Mouse (Mus musculus) hindbrain, embryonic 12.5 days (tissue): ENCODE measurements around the gene Rnf222. TPM values are rescaled to one million over a fixed set of nuclear protein-coding genes. Genes with fewer than 3 reads are reported as not detected.

Experiments used
- ATAC-seq: fragments of 200-750 bp; cut with Nextera tagmentation; 2 replicates; pipeline ENCODE4 v1.8.0; 2017; ENCODE audit warnings: moderate TSS enrichment; ENCODE audit not compliant: low FRiP score
- H3K27ac ChIP-seq: fragments of 300-500 bp; sonication (generic); 2 replicates; pipeline ENCODE4 v1.5.1; 2016; ENCODE audit warnings: mild to moderate bottlenecking
- H3K27me3 ChIP-seq: fragments of 300-500 bp; sonication (generic); 2 replicates; pipeline ENCODE4 v1.6.1; 2016; ENCODE audit warnings: mild to moderate bottlenecking
- H3K36me3 ChIP-seq: fragments of 300-500 bp; sonication (generic); 2 replicates; pipeline ENCODE4 v1.6.1; 2016; ENCODE audit warnings: mild to moderate bottlenecking
- H3K4me1 ChIP-seq: fragments of 300-500 bp; sonication (generic); 2 replicates; pipeline ENCODE4 v1.6.1; 2016
- H3K4me2 ChIP-seq: fragments of 300-500 bp; sonication (generic); replicated peaks from 2 replicates; pipeline ENCODE4 v1.6.1; 2016; ENCODE audit warnings: mild to moderate bottlenecking
- H3K4me3 ChIP-seq: fragments of 300-500 bp; sonication (generic); 2 replicates; pipeline ENCODE4 v1.5.1; 2016; ENCODE audit warnings: mild to moderate bottlenecking
- H3K9ac ChIP-seq: fragments of 300-500 bp; sonication (generic); 2 replicates; pipeline ENCODE4 v1.6.1; 2016; ENCODE audit warnings: mild to moderate bottlenecking, moderate library complexity
- H3K9me3 ChIP-seq: fragments of 300-500 bp; sonication (generic); replicated peaks from 2 replicates; pipeline ENCODE4 v1.6.1; 2016; ENCODE audit warnings: mild to moderate bottlenecking
- WGBS: fragments of 180-500 bp; shearing (Covaris S2); methylation state at CpG from one replicate; pipeline ENCODE4 v1.1.7; 2016; 5-methylcytosine and 5-hydroxymethylcytosine counted together
- polyA plus RNA-seq: library from polyadenylated mRNA; unstranded; fragments of >200 nt; fragmentation: Nextera tagmentation; extraction: Ambion mirVana; gene quantifications from 2 replicates; pipeline ENCODE4 v1.2.1, GENCODE M21; 2016

Gene Rnf222
- polyA plus RNA-seq, 1 experiment from 2014 or later = not detected

DNA sequence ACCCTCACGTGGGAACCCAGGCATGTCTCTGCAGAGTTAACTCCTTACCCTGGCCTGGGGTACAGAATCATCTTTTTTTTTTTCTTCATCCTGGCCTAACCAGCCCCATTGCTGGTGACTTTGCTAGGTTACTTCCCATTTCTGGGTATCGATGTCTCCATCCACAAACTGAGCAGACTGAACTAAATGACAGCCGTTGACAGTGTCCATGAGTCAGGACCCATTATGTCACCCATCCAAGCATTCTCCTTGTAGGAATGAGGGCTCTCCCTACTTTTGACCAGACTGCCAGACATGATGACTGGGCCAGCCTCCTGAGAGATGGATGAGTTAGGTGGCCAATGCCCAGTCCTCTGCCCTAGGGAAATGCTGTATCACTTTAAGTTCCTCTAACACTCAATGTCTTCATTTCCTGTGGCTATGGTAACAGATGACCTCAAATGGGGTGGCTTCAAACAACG is 24.7 kb upstream of the Rnf222 start:
- ATAC-seq = no peak
- 75% methylated on average over 4 of the region's 4 CpGs for WGBS
- Histone ChIP-seq H3K27me3 (no peaks in the 10 kb centered on the region), H3K9me3 (no peaks in the 10 kb centered on the region), H3K4me3 (no peak overlapping the region), H3K27ac (no peak overlapping the region), H3K4me2 (no peak overlapping the region), H3K36me3 (no peaks in the 10 kb centered on the region), H3K9ac (no peak overlapping the region), H3K4me1 (no peaks in the 10 kb centered on the region)

GRCm38 (mm10) chr11:68864544-68865189 is 23.7 kb upstream of the Rnf222 start:
- Histone ChIP-seq H3K27me3 (no peaks in the 10 kb centered on the region), H3K36me3 (no peaks in the 10 kb centered on the region), H3K9me3 (no peaks in the 10 kb centered on the region), H3K4me3 (no peak overlapping the region), H3K4me2 (no peak overlapping the region), H3K4me1 (no peaks in the 10 kb centered on the region), H3K27ac (no peak overlapping the region), H3K9ac (no peak overlapping the region)
- 65% methylated on average over 9 of the region's 9 CpGs for WGBS
- ATAC-seq = no peak

DNA sequence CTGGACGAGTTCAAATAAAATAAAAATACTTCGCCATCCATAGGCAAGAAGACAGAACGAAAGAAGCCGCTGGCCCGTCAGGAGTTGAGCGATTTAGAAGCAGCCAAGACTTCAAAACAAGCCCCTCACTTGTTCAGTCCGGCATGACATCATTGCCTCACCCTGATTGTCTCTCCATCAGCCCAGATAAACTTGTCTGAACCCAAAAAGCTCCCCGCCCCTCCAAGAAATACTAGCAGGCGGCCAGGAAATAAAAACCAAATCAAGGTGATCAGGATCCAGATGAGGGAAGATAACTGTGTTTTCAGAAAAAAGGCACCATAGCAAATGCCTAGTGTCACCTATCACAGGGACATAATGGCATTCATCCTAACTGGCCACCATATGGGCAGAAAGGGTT is 17.1 kb upstream of the Rnf222 start:
- no peaks in the 10 kb centered on the region for H3K36me3 ChIP-seq
- WGBS = 89% methylated on average over 9 of the region's 9 CpGs
- no peak overlapping the region for H3K9ac ChIP-seq
- no peak overlapping the region for H3K27ac ChIP-seq
- H3K4me3 ChIP-seq = no peak overlapping the region
- H3K4me1 ChIP-seq = no peaks in the 10 kb centered on the region
- H3K9me3 ChIP-seq = no peaks in the 10 kb centered on the region
- ATAC-seq = no peak
- H3K4me2 ChIP-seq = no peak overlapping the region
- H3K27me3 ChIP-seq = no peaks in the 10 kb centered on the region

- 68% methylated on average over 6 of the region's 6 CpGs for WGBS
- Histone ChIP-seq H3K9ac (no peak within 1 kb of the TSS), H3K9me3 (no peaks in the 10 kb centered on the region), H3K27me3 (no peaks in the 10 kb centered on the region), H3K36me3 (no peaks in the 10 kb centered on the region), H3K4me3 (no peak within 1 kb of the TSS), H3K4me1 (no peaks in the 10 kb centered on the region), H3K27ac (no peak within 1 kb of the TSS), H3K4me2 (no peak within 1 kb of the TSS)
- ATAC-seq = no peak
These were observed 16.6 kb upstream of the Rnf222 start, which contains the start of gene Ndel1 for GRCm38 (mm10) chr11:68871748-68872147. Gene Ndel1 (minus strand): TSS chr11:68871858.

DNA sequence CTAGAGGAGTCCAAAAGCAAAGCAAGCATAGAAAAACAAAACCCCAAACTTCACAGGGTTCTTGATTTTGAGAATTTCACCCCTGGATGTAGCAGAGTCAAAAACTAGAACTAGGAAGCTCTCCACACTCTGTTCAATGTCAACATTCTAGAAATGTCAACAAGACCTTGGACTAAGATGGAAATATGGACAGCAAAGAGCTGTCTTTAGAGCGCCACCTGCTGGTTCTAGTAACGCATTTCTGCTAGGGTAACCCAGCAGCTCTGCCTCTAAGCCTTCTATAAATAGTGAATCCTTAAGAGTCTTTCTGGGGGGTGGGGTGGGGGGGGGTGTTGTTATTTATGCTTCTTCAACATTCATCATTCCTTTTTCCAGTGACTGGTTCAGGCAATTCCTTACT is 13.5 kb upstream of the Rnf222 start:
- Histone ChIP-seq H3K9me3 (no peaks in the 10 kb centered on the region), H3K4me3 (no peak overlapping the region), H3K9ac (no peak overlapping the region), H3K27ac (no peak overlapping the region), H3K4me1 (no peaks in the 10 kb centered on the region), H3K4me2 (no peak overlapping the region), H3K27me3 (no peaks in the 10 kb centered on the region), H3K36me3 (no peaks in the 10 kb centered on the region)
- 0% methylated on average over 2 of the region's 2 CpGs for WGBS
- ATAC-seq = no peak

GRCm38 (mm10) chr11:68878811-68879210 is 9.5 kb upstream of the Rnf222 start:
- Histone ChIP-seq H3K27me3 (no peaks in the 10 kb centered on the region), H3K4me1 (no peaks in the 10 kb centered on the region), H3K36me3 (no peaks in the 10 kb centered on the region), H3K9me3 (no peaks in the 10 kb centered on the region), H3K27ac (no peak overlapping the region), H3K4me2 (no peak overlapping the region), H3K4me3 (no peak overlapping the region), H3K9ac (no peak overlapping the region)
- 90% methylated on average over 5 of the region's 5 CpGs for WGBS
- ATAC-seq = no peak

- no peak for ATAC-seq
- no peaks in the 10 kb centered on the region for H3K9me3 ChIP-seq
- H3K36me3 ChIP-seq = no peaks in the 10 kb centered on the region
- no peaks in the 10 kb centered on the region for H3K4me1 ChIP-seq
- no peak overlapping the region for H3K27ac ChIP-seq
- no peak overlapping the region for H3K4me2 ChIP-seq
- H3K27me3 ChIP-seq = no peaks in the 10 kb centered on the region
- no peak overlapping the region for H3K9ac ChIP-seq
- 31% methylated on average over 14 of the region's 14 CpGs for WGBS
- no peak overlapping the region for H3K4me3 ChIP-seq
These were observed 6.2 kb upstream of the Rnf222 start for GRCm38 (mm10) chr11:68882107-68882506.

DNA sequence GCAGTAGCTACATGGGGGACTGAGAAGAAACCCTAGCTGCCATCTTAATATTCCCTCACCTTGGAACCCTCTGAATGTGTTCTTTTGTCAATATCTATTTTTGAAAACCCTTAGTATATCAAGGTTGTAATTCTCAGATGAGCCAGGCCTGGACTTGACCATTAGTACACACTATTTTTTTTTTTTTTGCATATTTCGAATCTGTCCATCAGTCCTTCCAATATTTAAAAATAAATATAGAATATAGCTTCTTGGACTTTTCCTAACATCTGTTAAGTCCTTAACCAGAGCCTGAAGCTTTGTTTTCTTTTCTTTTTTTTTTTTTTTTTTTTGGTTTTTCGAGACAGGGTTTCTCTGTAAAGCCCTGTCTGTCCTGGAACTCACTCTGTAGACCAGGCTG is 4.5 kb upstream of the Rnf222 start:
- no peaks in the 10 kb centered on the region for H3K36me3 ChIP-seq
- H3K27ac ChIP-seq = no peak overlapping the region
- no peak overlapping the region for H3K4me3 ChIP-seq
- 76% methylated on average over 2 of the region's 2 CpGs for WGBS
- no peaks in the 10 kb centered on the region for H3K9me3 ChIP-seq
- no peak for ATAC-seq
- no peak overlapping the region for H3K9ac ChIP-seq
- no peak overlapping the region for H3K4me2 ChIP-seq
- no peaks in the 10 kb centered on the region for H3K27me3 ChIP-seq
- no peaks in the 10 kb centered on the region for H3K4me1 ChIP-seq

DNA sequence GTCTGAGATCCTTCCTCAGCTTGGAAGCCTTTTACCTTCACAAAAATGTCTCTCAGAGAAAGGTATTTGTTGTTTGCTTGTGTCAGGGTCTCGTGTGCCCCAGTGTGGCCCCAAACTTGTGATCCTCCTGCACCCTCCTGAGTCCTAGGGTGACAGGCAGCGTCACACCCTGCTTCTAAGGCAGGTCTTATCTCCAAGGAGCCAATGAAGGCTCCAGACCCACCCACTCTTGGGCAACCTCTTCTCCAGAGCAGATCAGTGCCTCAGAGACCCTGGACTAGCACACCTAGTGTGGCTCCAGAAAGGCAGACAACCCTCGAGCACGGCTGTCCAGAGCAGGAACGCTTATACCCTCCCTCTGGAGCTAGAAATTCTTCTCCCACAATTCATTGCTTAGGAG is 4.0 kb upstream of the Rnf222 start:
- H3K4me1 ChIP-seq = no peaks in the 10 kb centered on the region
- no peaks in the 10 kb centered on the region for H3K9me3 ChIP-seq
- no peaks in the 10 kb centered on the region for H3K27me3 ChIP-seq
- H3K9ac ChIP-seq = no peak overlapping the region
- WGBS = 80% methylated on average over 5 of the region's 5 CpGs
- ATAC-seq = no peak
- no peak overlapping the region for H3K4me2 ChIP-seq
- H3K27ac ChIP-seq = no peak overlapping the region
- no peak overlapping the region for H3K4me3 ChIP-seq
- no peaks in the 10 kb centered on the region for H3K36me3 ChIP-seq

GRCm38 (mm10) chr11:68886091-68886490 is 2.3 kb upstream of the Rnf222 start:
- Histone ChIP-seq H3K9ac (no peak overlapping the region), H3K4me1 (no peaks in the 10 kb centered on the region), H3K27me3 (no peaks in the 10 kb centered on the region), H3K4me3 (no peak overlapping the region), H3K4me2 (no peak overlapping the region), H3K9me3 (no peaks in the 10 kb centered on the region), H3K36me3 (no peaks in the 10 kb centered on the region), H3K27ac (no peak overlapping the region)
- ATAC-seq = no peak
- 78% methylated on average over 5 of the region's 5 CpGs for WGBS

DNA sequence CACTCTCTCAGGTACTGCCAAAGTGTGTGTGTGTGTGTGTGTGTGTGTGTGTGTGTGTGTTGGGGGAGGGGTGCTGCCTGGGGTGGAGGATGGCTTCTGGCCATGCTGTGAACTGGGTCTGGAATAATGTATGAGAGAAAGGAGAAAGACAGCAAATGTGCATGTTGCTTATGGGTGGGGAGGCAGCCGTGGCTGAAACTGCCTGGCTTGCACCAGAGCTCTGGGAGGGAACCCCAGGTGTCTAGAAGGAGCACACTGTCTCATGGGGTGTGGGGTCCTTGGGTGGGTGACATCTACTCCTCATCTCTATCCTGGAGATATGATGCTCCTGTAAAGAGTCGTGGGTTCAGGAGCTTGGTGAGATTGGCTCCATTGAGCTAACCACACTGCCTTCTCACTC is 300 bp downstream of the Rnf222 start:
- Histone ChIP-seq H3K4me1 (no peaks in the 10 kb centered on the region), H3K36me3 (no peaks in the 10 kb centered on the region), H3K27ac (no peak overlapping the region), H3K27me3 (no peaks in the 10 kb centered on the region), H3K9ac (no peak overlapping the region), H3K4me3 (no peak overlapping the region), H3K9me3 (no peaks in the 10 kb centered on the region), H3K4me2 (no peak overlapping the region)
- WGBS = 73% methylated on average over 2 of the region's 2 CpGs
- no peak for ATAC-seq

- ATAC-seq = no peak
- H3K27ac ChIP-seq = no peak overlapping the region
- 71% methylated on average over 2 of the region's 2 CpGs for WGBS
These were observed 2.3 kb downstream of the Rnf222 start for GRCm38 (mm10) chr11:68890625-68891024.

DNA sequence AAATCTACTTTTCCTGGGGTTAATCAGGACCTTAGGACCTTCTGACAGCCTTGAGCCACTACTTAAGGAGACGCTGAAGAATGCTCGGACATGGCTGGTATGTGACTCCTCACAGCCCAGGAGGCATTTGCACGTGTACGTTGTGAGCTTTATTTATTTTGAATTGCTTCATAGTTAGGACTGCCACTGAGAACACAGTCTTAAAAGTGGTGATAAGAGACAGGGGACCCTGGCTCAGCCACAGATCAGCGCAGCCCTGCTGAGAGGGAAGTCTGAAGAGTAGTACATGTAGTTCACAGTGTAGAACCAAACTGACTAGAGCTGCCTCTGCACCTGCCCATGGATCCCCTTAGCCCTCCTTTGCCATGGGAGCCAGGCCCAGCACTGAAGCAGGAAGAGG is 3.5 kb downstream of the Rnf222 start:
- Histone ChIP-seq H3K9ac (no peak overlapping the region), H3K9me3 (no peaks in the 10 kb centered on the region), H3K4me2 (no peak overlapping the region), H3K4me1 (no peaks in the 10 kb centered on the region), H3K27me3 (no peaks in the 10 kb centered on the region), H3K27ac (no peak overlapping the region), H3K36me3 (no peaks in the 10 kb centered on the region), H3K4me3 (no peak overlapping the region)
- 83% methylated on average over 5 of the region's 5 CpGs for WGBS
- no peak for ATAC-seq

More at GRCm38 (mm10) chr11:68890625-68891024, 2.3 kb downstream of the Rnf222 start:
- H3K36me3 ChIP-seq = no peaks in the 10 kb centered on the region
- H3K27me3 ChIP-seq = no peaks in the 10 kb centered on the region
- no peak overlapping the region for H3K4me2 ChIP-seq
- no peak overlapping the region for H3K9ac ChIP-seq
- H3K9me3 ChIP-seq = no peaks in the 10 kb centered on the region
- no peaks in the 10 kb centered on the region for H3K4me1 ChIP-seq
- no peak overlapping the region for H3K4me3 ChIP-seq
